Mouse (Mus musculus): Measurements from ENCODE around the gene Mroh7.

Gene Mroh7

GRCm38 (mm10) chr4:106632313-106632712 is 98.4 kb downstream of the Mroh7 start:
- DNase-seq (ENCODE audit: low spot score): no peak

Measured in embryo, embryonic 10 days (tissue).